Mouse (Mus musculus) E14TG2a.4 (cell line): Measurements from ENCODE around the gene Spns1.
A peak's percentile ranks its signal among the peaks of the same experiment; 100 is the strongest.

Experiments
- H3K27me3 ChIP-seq: 2 replicates; pipeline ENCODE4 v1.6.1; 2014; ENCODE audit warnings: low read length, control low read depth; ENCODE audit not compliant: insufficient read depth
- H3K36me3 ChIP-seq: 2 replicates; pipeline ENCODE4 v1.6.1; 2014; ENCODE audit warnings: low read length, control low read depth; ENCODE audit not compliant: insufficient read depth
- H3K4me1 ChIP-seq: replicated peaks from 2 replicates; pipeline ENCODE4 v1.6.1; 2014; ENCODE audit warnings: low read depth, low read length, control low read depth
- H3K4me3 ChIP-seq: replicated peaks from 2 replicates; pipeline ENCODE4 v1.5.1; 2014; ENCODE audit warnings: mild to moderate bottlenecking, low read length
- H3K9me3 ChIP-seq: 2 replicates; pipeline ENCODE4 v1.6.1; 2014; ENCODE audit warnings: low read length, control low read depth
- CTCF ChIP-seq: conservative IDR thresholded peaks from 2 replicates; pipeline ENCODE4 v1.5.1; 2014; ENCODE audit warnings: low read length
- NANOG ChIP-seq: IDR thresholded peaks from 2 replicates; pipeline ENCODE4 v1.6.1; 2014; ENCODE audit warnings: borderline replicate concordance, low read length, mixed read lengths
- POU5F1 ChIP-seq: IDR thresholded peaks from 2 replicates; pipeline ENCODE4 v1.6.1; 2014; ENCODE audit warnings: low read length, borderline replicate concordance

Spns1 gene

DNA sequence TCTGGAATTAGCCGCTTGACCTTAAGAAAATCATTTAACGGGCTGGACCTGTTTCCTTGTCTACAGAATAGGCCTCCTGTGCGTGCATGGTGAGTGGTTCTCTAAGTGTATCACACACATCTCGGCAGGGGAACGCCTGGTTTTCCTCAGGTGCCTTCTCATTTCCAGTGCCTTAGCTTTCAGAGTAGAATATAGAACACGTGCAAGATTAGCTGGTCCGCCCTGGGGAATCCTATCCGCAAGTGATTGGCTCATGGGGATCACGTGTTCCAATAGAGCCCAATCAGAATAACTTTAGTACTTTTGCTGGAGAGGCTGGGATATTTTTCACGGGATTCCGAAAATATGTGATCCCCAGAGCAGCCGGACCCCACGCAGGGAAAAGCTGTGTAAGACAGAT, 18.2 kb downstream of the Spns1 start:
- H3K4me1 ChIP-seq = peaks cover 68% of the 10 kb centered on the region
- H3K36me3 ChIP-seq = peaks cover 10% of the 10 kb centered on the region
- H3K4me3 ChIP-seq = no peak overlapping the region
- TF ChIP-seq POU5F1 (no peak), CTCF (no peak), NANOG (no peak)
- H3K9me3 ChIP-seq = no peaks in the 10 kb centered on the region
- peaks cover 16% of the 10 kb centered on the region for H3K27me3 ChIP-seq

GRCm38 (mm10) chr7:126358413-126358812, 18.8 kb downstream of the Spns1 start:
- Histone ChIP-seq H3K36me3 (0 out of 2 replicates have a peak, but pooled peaks cover 4% of the 10 kb centered on the region), H3K9me3 (no peaks in the 10 kb centered on the region), H3K27me3 (peaks cover 16% of the 10 kb centered on the region), H3K4me3 (no peak overlapping the region), H3K4me1 (peaks cover 69% of the 10 kb centered on the region)
- TF ChIP-seq POU5F1 = no peak
- no peak for TF ChIP-seq NANOG
- no peak for TF ChIP-seq CTCF

DNA sequence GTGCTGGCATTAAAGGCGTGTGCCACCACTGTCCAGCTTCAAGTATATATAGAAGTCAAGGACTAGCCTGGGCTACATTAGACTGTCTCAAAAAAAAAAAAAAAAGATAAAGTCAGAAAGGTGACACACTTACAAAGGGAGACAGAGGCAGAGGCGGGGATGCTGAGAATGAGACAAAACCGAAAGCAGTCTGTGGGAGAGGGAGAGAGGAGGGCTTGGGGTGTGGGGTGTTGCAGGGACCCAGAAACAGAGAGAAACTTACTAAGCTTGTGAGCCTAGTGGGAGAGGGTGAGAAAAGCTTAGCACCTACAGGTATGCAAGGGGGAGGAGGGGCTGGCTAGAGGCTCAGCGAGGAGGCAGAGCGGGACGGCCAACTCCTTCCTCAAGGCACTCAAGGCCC, 19.4 kb downstream of the Spns1 start:
- Histone ChIP-seq H3K4me3 (no peak overlapping the region), H3K4me1 (peaks cover 68% of the 10 kb centered on the region), H3K9me3 (no peaks in the 10 kb centered on the region), H3K27me3 (peaks cover 16% of the 10 kb centered on the region), H3K36me3 (0 out of 2 replicates have a peak, but pooled peaks cover under 1% of the 10 kb centered on the region)
- no peak for TF ChIP-seq POU5F1
- no peak for TF ChIP-seq CTCF
- no peak for TF ChIP-seq NANOG

- Histone ChIP-seq H3K27me3 (peaks cover 16% of the 10 kb centered on the region), H3K4me1 (peaks cover 62% of the 10 kb centered on the region), H3K4me3 (peak overlapping the region; percentile 55), H3K36me3 (no peaks in the 10 kb centered on the region), H3K9me3 (no peaks in the 10 kb centered on the region)
- TF ChIP-seq NANOG (no peak), CTCF (no peak), POU5F1 (no peak)
Measured at GRCm38 (mm10) chr7:126356793-126357591, 20.3 kb downstream of the Spns1 start.

GRCm38 (mm10) chr7:126355847-126356597, 21.2 kb downstream of the Spns1 start:
- peaks cover 16% of the 10 kb centered on the region for H3K27me3 ChIP-seq
- H3K9me3 ChIP-seq = no peaks in the 10 kb centered on the region
- TF ChIP-seq CTCF = no peak
- TF ChIP-seq NANOG = no peak
- TF ChIP-seq POU5F1 = no peak
- H3K4me1 ChIP-seq = peaks cover 70% of the 10 kb centered on the region
- H3K36me3 ChIP-seq = no peaks in the 10 kb centered on the region
- H3K4me3 ChIP-seq = 0 out of 2 replicates have a peak overlapping the region, but pooled peaks have one; percentile 55

DNA sequence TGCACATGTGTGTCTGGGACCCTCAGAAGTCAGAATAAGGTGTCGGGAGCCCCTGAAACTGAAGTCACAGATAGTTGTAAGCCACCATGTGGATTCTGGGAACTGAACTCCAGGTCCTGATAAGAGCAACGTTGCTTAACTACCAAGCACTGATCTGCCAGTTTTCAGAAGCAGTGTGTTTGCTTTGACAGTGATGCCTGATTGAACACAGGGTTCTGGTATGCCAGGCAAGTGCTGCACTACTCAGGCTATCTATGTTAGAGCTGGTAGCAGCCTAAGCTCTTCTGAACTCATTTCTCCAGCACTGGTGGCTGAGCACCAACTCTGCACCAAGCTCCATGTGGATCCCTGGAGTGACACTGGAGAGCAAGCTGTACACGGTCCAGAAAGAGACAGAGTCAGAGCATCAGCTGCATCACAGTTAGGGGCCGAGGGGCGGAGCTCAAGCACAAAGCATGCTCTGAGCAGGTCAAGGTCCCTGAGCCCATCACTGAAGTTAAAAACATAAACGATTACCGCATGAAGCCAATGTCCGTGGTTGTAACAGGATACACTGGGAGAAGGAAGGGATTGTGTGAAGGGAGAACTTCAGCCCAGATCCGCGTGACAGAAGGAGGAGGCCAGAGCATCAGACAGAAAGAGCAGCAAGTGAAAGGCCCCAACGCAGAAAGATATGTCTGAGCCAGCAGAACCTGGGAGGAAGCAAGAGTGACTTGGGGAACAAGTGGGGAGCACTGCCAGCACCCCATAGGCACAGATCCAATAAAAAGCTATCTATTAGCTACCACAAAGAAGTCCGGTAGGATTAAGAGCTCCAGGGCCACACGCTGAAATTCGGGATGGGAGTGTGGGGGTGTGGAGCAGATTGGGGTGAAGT, 22.3 kb downstream of the Spns1 start:
- Histone ChIP-seq H3K4me1 (peaks cover 80% of the 10 kb centered on the region), H3K4me3 (peak overlapping the region; percentile 5; the same call in 1 of the 2 replicates), H3K36me3 (no peaks in the 10 kb centered on the region), H3K27me3 (peaks cover 15% of the 10 kb centered on the region), H3K9me3 (no peaks in the 10 kb centered on the region)
- no peak for TF ChIP-seq CTCF
- no peak for TF ChIP-seq NANOG

GRCm38 (mm10) chr7:126353994-126354365, 23.3 kb downstream of the Spns1 start:
- no peaks in the 10 kb centered on the region for H3K9me3 ChIP-seq
- TF ChIP-seq POU5F1 (no peak), NANOG (no peak), CTCF (no peak)
- no peak overlapping the region for H3K4me3 ChIP-seq
- peaks cover 78% of the 10 kb centered on the region for H3K4me1 ChIP-seq
- peaks cover 7% of the 10 kb centered on the region; the same call in 1 of the 2 replicates for H3K27me3 ChIP-seq
- H3K36me3 ChIP-seq = no peaks in the 10 kb centered on the region

DNA sequence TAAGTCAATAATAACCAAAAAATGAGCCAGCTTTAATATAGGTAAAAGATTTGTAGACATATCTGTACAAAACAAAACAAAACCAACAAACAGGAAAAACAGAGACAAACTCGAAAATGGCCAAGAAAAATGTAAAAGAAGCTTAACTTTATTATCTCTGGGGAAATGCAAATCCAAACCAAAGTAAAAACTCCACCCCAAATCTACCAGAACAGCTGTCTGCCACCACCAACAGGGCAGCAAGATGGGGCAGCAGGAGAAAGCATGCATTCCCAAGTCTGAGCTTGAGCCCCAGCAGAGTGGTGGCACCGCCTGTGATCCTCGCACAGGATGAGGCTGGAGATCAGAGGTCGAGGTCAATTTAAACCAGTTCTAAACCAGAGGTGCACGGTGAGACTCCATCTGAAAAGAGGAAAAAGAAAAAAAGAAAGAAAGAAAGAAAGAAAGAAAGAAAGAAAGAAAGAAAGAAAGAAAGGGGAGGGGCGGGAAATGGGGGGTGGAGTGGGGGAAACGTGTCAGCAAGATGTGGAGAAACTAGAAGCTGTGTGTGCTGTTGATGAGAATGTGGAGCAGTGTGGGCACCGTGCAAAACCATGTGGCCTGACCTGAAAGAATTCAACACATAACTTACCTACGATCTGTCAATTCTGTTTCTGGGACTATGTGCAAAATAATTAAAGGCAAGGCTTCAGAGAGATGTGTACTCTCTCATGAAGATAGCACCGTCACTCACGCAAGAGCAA, 23.8 kb downstream of the Spns1 start:
- Histone ChIP-seq H3K27me3 (peaks cover 3% of the 10 kb centered on the region; the same call in 1 of the 2 replicates), H3K9me3 (no peaks in the 10 kb centered on the region), H3K4me1 (peaks cover 78% of the 10 kb centered on the region), H3K36me3 (no peaks in the 10 kb centered on the region), H3K4me3 (no peak overlapping the region)
- TF ChIP-seq CTCF = no peak
- no peak for TF ChIP-seq POU5F1
- TF ChIP-seq NANOG = no peak
